Mouse (Mus musculus) fat pad, adult 2 months (tissue): ENCODE data around the gene Cabp2.
"Not testable (repeated sequence)": the region's sequence is repeated elsewhere in the genome, so short reads cannot be mapped to it uniquely, and the experiment has no call there.

Source experiments
- DNase-seq: peaks from one replicate; pipeline ENCODE4 v3.0.0-alpha.2; 2011; ENCODE audit warnings: low read depth, low spot score; ENCODE audit errors: extremely low read depth

Cabp2 gene

DNA sequence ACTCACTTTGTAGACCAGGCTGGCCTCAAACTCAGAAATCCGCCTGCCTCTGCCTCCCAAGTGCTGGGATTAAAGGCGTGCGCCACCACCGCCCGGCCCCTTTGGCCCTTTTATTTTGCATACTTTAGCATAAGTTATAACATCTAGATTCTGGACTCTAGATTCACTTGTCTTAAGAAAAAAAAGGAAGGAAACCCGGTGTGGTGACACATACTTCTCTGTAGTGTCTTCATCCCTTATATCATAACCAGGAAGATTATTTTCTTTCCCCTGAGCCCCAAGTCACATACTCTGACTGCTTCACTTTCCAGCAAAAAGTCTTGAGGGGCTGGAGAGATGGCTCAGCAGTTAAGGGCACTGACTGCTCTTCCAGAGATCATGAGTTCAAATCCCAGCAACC, 40.5 kb downstream of the Cabp2 start:
- DNase-seq = not testable (repeated sequence)

DNA sequence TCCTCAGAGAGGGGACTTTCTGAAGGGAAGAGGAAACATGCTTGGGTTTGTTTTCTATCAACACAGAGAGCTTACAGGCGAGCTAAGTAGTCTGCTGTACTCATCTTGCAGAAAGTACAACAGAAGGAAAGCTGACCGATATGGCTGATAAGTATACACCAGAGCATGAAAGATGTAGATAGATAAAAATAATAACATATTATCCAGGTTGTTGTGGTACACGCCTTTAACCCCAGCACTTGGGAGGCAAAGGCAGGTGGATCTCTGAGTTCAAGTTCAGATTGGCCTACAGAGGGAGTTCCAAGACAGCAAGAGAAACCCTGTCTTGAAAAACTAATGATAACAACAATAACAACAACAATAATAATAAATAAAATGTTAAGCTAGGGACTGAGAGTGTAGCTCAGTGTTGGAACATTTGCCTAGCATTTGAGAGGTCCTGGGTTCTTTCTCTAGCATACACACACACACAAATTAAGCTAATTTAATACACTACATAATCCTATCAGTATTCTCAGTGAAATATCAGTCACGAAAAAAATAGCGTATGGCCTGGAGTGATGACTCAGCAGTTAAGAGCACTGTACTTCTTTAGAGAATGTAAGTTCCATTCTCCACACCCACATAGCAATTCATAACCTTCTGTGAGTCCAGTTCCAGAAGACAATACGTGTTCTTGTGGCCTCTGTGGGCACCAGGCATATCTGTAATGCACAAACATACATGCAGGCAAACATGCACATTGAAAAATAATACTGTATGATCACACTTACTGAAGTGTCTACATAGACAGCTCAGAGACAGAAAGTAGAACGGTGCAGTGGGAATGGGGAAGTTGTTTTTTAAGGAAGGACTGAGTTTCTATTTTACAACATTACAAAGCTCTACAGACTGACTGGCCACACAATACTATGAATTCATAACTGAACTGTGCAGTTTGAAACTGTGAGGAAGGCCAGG, 41.3 kb downstream of the Cabp2 start:
- no peak for DNase-seq

DNA sequence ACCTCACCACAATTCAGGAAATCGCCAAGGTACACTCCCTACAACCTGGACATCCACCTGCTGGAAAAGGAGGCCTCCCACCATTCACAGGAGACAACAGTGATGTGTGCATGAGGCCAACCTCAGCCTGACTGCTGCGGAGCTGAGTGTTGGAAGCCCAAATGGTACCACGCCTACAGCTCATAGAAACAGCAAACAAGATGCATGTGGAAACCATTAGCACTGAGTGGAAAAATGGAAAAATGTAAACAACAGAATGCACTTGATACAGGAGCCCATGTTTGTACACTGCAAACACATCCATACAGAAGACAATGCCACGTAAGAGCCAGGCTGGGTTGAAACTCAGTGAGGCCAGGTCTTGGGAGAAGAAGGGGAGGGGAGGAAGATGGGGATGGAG, 43.1 kb downstream of the Cabp2 start:
- DNase-seq = no peak

DNA sequence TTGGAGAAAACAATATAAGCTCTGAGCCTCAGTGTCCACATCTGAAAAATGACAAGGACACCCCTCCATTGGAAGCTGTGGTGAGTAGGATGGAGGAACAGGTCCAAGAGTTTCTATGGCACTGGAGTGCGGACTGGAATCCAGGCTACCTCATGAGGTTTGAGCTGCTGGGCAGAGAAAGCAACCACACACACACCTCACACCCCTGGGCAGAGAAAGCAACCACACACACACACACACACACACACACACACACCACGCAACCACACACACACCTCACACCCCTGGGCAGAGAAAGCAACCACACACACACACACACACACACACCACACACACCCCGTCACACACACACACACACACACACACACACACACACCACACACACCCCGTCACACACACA, 43.9 kb downstream of the Cabp2 start:
- not testable (repeated sequence) for DNase-seq

DNA sequence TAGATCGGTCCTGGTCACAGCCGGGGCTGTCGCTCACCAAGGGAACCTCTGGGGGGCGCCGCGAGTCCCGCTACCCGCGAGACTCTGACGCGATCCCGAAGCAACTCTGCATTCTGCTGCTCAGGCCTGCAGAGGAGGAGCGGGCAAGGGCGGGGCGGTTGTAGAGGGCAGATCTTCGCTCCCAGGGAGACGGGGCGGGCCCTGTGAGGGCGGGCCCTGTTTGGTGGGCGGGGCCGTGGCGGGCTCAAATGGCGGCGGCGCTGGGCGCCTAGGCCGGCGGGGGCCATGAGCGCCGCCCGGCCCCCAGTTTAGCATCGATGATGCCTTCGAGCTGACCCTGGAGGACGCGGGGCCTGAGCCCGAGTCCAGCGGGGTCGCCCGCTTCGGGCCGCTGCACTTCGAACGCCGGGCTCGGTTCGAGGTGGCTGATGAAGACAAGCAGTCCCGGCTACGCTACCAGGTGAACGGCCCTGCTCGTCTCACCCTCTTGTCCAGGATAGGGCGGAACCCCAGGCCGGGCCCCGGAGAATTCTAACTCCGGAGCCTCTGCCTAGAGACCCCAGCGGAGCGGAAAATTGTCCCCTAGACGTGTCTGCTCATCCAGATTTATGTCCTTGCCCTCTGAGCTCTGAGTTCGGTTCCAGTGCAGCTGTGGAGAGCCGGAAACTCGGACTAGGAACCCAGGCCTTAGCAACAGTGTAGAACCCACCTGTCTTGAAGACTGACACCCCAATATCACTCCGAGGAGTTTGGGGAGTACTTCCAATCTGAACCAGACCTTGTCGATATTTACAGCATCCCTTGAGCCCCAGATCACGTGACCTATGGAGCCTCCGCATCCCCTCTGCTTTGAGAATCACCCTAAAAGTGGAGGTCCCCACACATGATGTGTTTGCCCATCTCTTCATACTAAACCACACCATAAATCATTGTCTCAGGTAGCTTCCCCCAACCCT, 44.6 kb downstream of the Cabp2 start, which contains the start of gene Aip:
Gene Aip (minus strand): TSS at position 118 of the 956 bp plus-strand sequence.
- DNase-seq = no peak

DNA sequence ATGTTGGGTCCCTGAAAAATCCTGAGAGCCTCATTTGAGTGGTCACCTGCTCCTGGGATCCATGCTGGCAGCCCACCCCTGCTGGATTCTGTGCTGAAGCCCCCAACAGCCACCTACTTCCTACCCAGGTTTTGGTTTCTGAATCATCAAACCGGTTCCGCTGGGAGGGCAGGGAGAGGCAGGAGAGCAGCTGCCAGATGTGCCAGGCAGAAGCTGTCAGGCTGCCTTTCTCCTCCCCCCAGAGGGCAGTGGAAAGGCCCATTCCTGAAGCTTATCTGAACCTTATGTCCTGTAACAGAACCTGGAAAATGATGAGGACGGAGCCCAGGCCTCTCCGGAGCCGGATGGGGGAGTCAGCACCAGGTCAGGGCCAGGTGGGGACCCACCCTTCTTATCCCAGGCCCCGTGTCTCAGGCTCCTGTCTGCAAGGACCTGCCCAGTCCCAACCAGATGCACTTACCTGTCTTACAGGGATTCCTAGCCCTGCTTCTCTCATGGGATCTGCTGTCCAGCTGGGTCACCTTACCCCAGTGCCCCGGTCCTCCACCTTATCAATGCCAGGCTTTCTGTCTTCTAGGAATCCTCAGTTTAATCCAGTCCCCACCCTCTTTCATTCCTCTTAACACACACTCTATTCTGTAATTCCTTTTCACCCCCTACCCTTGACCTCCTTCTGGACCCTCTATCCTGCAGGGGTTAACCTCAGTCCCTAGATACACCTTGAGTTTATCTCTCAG, 45.5 kb downstream of the Cabp2 start:
- no peak for DNase-seq

DNA sequence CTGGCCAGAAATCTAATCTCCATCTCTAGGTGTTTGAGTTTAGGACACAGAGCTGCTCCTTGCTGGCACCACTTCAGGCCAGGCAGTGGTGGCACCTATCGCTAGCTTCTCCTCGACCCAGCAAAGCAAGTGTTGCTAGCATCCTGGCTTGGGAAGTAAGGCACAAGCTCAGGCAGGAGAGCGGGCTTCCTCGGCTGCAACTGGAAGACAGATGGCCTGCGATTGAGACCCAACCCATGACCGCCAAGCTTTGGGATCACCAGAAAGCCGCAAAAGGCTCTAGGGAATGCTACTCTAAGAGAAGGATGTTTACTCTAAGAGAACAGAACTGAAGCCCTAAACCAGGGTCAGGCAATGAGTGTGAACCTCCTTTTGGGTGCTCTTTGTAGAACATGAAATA, 48.1 kb downstream of the Cabp2 start:
- no peak for DNase-seq

DNA sequence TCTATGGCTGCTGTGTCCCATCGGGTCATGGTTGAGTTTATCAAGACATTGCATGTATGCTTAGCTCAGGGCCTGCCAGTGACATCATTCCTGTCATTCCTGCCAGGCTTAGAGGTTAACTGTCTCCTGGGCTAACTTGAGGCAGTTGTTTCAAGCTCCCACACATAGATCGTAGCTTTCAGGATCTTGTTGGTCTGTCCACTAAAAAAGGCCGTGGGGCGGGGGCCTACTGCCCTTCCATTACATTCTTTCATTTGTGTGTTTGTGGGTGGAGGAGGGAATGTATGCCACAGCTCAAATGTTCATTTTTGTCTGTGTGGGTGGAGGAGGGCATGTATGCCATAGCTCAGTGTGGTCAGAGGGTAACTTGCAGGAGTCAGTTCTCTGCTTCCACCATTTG, 48.7 kb downstream of the Cabp2 start:
- no peak for DNase-seq

DNA sequence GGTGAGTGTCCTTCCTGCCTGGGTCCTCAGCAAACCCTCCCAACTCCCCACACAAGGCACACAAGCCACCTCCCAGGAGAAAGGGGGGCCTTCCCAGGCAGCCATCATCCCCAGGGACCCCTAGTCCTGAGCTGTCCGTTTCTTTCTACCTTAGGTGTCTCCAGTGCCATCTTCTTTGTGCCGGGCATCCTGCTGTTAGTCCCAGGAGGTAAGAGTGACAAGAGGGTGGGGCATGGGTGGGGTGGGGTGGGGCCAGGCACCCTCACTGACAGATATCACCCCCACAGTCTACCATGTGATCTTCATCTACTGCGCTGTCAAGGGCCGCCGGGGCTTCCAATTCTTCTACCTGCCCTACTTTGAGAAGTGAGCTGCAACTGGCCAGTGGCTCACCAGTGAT, 49.7 kb downstream of the Cabp2 start:
- no peak for DNase-seq

DNA sequence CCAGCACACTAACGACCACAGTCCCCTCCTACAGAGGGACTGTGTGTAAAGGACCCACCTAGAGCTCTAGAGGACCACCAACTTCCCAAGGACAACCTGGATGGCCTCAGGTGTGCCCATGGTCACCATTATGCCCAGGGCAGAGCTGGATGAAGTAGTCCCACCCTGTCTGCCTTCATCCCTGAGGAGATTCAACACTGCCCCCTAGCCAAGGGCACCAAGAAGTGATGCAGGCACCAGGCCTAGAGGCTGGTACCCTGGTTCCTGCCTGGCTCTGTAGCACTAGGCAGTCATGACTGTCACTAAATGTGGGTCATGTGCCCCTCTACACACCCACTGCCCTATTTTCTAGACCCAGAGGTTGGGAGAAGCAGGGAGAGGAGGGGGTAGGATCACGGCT, 50.4 kb downstream of the Cabp2 start:
- no peak for DNase-seq

DNA sequence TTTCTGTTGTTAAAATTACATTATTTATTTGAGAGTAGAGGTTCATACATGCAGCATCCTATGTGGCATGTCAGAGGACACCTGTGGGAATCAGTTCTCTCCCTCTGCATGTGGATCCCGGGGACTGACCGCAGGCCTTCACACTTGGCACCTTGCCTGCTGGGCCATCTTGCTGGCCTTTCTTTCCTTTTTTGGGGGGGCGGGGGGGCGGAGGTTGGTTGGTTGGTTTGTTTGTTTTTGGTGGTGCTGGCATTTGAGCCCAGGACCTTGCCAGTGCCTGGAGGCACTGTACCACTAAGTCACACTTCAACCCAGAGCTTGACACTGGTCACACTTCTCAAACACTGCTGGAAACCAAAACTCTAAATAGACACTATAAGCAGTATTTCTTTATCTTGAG, 53.0 kb downstream of the Cabp2 start:
- no peak for DNase-seq

DNA sequence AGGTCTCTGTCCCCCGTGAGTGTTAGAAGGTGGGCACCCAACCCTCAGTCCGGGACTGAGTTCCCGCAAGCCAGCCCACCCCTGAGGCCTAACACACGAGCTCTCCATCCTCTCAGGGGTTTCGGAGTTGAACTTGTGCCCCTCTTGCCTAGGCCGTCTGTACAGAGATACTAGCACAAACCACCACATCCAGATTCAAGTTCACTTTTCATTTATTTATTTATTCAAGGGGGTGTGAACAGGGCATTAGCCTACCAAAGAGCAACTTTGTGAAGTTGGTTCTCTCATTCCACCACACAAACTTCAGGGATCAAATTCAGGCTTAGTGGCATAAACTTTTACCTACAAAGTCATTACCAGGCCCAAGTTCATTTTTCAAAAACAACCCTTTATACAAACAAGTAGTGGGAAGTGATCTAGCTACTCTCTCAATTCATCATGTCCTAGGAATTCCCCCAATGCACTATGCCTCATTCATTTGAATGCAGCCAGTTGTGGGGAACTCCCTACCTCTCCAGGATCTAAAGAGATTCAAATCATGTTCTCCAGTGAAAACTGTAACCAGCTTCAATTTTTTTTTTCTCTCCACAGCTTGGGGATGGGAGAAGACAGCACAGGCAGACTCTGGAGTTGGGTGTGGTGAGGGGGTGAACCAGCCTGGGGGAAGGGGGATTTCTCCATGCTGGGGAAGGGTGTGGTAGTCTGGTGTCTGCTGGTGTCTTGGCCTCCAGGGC, 54.0 kb downstream of the Cabp2 start:
- DNase-seq = not testable (repeated sequence)

DNA sequence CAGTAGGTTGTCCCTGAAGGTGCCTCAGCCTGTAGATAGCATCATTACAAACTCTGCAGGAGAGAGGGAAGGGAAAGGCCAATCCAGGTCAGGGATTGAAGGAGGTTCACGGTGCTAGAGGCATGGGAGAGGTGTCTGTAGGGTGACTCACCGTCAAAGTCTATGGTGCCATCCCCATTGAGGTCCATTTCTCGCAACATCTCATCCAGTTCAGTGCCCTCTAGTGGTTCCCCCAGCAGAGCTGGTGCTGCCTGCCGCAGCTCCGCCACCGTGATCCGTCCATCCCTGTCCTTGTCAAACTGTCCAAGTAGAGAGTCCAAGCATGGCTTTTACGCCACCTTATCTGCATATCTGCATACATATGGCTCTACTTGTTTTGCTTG, 54.6 kb downstream of the Cabp2 start:
- not testable (repeated sequence) for DNase-seq

DNA sequence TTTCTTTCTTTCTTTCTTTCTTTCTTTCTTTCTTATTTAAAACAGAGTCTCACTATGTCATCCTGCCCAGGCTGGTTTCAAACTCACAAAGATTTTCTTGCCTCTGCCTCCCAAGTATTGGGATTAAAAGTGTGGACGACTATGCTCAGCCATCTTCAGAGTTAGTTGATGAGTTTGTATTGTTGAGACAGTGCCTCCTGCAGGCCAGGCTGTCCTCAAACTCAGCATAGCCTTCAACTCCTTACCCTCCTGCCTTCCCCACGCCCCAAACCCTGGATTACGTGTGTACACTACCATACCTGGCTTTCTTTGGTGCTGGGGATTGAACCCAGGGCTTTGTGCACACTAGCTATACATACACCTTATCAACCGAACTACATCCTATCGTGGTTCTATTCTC, 55.1 kb downstream of the Cabp2 start:
- no peak for DNase-seq
